Mouse (Mus musculus) left cerebral cortex, postnatal 36 days (tissue): Measurements from ENCODE around the gene Slc1a6. TPM values are rescaled to one million over a fixed set of nuclear protein-coding genes. Genes with fewer than 3 reads are reported as not detected.

Source experiments
- total RNA-seq, 2 experiments: library from RNA; stranded (reverse); gene quantifications; 2 replicates each; pipeline ENCODE4 v1.2.3; 2021

Slc1a6 gene
- total RNA-seq, 2 experiments from 2014 or later, result 10.8 to 11.4 TPM

Other genes with a start within 250 kb of the Slc1a6 start
- gene Ilvbl, start 206.2 kb upstream of the Slc1a6 start, total RNA-seq, result 10 to 100 TPM; 30.2 to 33.2 TPM
- gene Syde1, start 188.5 kb upstream of the Slc1a6 start, total RNA-seq, result 1 to 10 TPM; 5.9 to 6.4 TPM
- gene Olfr1357, start 162.4 kb upstream of the Slc1a6 start, total RNA-seq, result not detected
- not detected for gene Casp14, start 62.2 kb upstream of the Slc1a6 start, total RNA-seq
- under 1 TPM; 0.61 to 0.79 TPM for gene Ccdc105, start 27.4 kb upstream of the Slc1a6 start, total RNA-seq
- gene Olfr1356, start 71.7 kb downstream of the Slc1a6 start, total RNA-seq, result not detected
- not detected for gene Olfr1355, start 95.0 kb downstream of the Slc1a6 start, total RNA-seq
- not detected for gene Olfr1354, start 132.7 kb downstream of the Slc1a6 start, total RNA-seq
- not detected for gene Olfr8, start 170.1 kb downstream of the Slc1a6 start, total RNA-seq
- gene Olfr1353, start 182.8 kb downstream of the Slc1a6 start, total RNA-seq, result not detected
- gene Olfr1352, start 200.6 kb downstream of the Slc1a6 start, total RNA-seq, result not detected
- not detected for gene Olfr1351, start 232.0 kb downstream of the Slc1a6 start, total RNA-seq
- gene Olfr57, start 248.2 kb downstream of the Slc1a6 start, total RNA-seq, result not detected